Mouse (Mus musculus): ENCODE results near the gene Asic2.

DNA sequence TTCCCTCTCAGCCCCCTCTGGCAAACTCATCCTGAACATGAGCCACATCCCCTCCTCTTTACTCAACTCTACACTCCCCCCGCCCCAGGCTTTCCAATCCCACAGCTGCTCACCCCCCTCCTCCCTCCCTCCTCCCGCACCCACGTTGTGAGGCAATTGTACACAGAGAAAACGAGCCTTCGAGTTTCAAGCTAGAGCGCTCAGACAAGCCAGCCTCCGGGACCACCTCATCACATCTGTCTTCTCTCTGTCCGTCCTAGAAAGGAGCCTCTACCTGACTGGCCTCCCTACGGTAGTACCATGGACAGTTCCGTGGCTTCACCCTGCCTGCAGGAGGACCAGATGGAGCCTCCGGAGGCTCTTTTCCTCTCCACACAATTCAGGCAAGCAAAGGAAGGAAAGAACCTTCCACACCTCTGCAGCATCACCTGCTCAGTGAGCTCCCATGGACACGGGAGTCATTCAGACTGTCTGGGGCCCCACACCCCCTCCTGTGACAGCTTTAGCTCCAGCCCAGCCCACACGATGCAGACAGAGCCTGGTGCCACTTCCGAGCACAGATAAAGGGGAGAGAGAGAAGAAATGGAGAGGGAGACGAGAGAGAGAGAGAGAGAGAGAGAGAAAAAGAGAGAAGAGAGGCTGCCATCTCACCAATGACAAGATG lies 1.5 kb downstream of the Asic2 start:
- TF ChIP-seq POLR2A (IDR thresholded peaks at IDR 0.05; ENCODE audit: borderline replicate concordance, extremely low read depth, insufficient read depth, insufficient read length, poor library complexity, severe bottlenecking) = no peak
- TF ChIP-seq CTCF (IDR thresholded peaks at IDR 0.05; ENCODE audit: borderline replicate concordance, extremely low read depth, insufficient read depth, insufficient read length) = no peak

Measured in brain, embryonic 14.5 days (tissue).